Mouse (Mus musculus) stomach, postnatal 0 days (tissue): ENCODE data around the gene Spaca4.

Source experiments
- CTCF ChIP-seq: IDR thresholded peaks from 2 replicates; pipeline ENCODE4 v1.5.1; 2016; ENCODE audit warnings: antibody characterized with exemption, low read depth, mild to moderate bottlenecking, moderate library complexity
- EP300 ChIP-seq: optimal IDR thresholded peaks from 2 replicates; pipeline ENCODE3; 2016; ENCODE audit warnings: antibody characterized with exemption

GRCm38 (mm10) chr7:45701072-45701471, 24.5 kb downstream of the Spaca4 start:
- TF ChIP-seq CTCF = no peak
- no peak for TF ChIP-seq EP300
